Mouse (Mus musculus) MEL (cell line): ENCODE results near the gene Garnl3.

Experiments
- CTCF ChIP-seq, 3 experiments: IDR thresholded peaks in 2 of 3; conservative IDR thresholded peaks in 1 of 3; 2 replicates each; pipeline ENCODE4 v1.5.1; 2011 to 2012; ENCODE audit warnings: low read length in 3 of 3, low read depth in 2 of 3, mild to moderate bottlenecking in 2 of 3, improper control_type of control experiment in 1 of 3, inconsistent platforms in 1 of 3, mixed read lengths in 1 of 3, moderate library complexity in 1 of 3; ENCODE audit not compliant: control insufficient read depth in 1 of 3, insufficient read depth in 1 of 3, poor library complexity in 1 of 3, severe bottlenecking in 1 of 3
- MXI1 ChIP-seq: IDR thresholded peaks from 2 replicates; pipeline ENCODE4 v1.6.1; 2011; ENCODE audit warnings: mild to moderate bottlenecking, low read depth, low read length, improper control_type of control experiment
- MYC ChIP-seq: IDR thresholded peaks from 2 replicates; pipeline ENCODE4 v1.6.1; 2011; ENCODE audit warnings: low read depth, mild to moderate bottlenecking, low read length, improper control_type of control experiment, moderate library complexity
- RAD21 ChIP-seq: IDR thresholded peaks from 2 replicates; pipeline ENCODE4 v1.6.1; 2011; ENCODE audit warnings: mild to moderate bottlenecking, low read depth, low read length, improper control_type of control experiment
- TBP ChIP-seq: IDR thresholded peaks from 2 replicates; pipeline ENCODE4 v1.8.0; 2011; ENCODE audit warnings: low read depth, low read length, improper control_type of control experiment

DNA sequence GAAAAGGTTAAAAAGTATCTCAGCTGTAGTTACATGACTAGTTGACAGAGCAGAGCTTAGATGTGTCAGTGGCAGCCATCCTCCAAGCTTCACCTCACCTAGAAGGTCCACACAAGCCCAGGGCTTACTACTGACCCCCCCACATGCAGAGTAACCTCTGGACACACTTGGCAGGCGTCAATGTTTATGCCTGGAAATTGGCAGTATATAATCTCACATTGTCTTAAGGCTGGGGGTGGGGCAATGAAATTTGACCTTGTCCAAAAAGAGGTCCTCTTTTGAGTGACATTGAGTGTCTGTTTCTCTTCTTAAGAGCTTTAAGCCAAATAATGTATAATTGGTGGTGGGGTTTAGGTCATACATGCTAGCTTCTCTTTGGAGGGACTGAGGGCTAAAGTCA, 65.8 kb downstream of the Garnl3 start:
- TF ChIP-seq CTCF (IDR thresholded peaks at IDR 0.05 in 2 of 3, conservative IDR thresholded peaks at IDR 0.05 in 1 of 3; ENCODE audit: control insufficient read depth in 1 of 3, insufficient read depth in 1 of 3, low read depth in 2 of 3, low read length in 3 of 3, poor library complexity in 1 of 3, severe bottlenecking in 1 of 3), result no peak
- TF ChIP-seq TBP, result no peak
- TF ChIP-seq MYC, result no peak
- TF ChIP-seq MXI1, result no peak
- no peak for TF ChIP-seq RAD21
